Mouse (Mus musculus): ENCODE results near the gene Cmtm2b. TPM values are rescaled to one million over a fixed set of nuclear protein-coding genes. Genes with fewer than 3 reads are reported as not detected.

Cmtm2b gene
- polyA plus RNA-seq (2012; rRNA removed), result not detected in 2 replicates

DNA sequence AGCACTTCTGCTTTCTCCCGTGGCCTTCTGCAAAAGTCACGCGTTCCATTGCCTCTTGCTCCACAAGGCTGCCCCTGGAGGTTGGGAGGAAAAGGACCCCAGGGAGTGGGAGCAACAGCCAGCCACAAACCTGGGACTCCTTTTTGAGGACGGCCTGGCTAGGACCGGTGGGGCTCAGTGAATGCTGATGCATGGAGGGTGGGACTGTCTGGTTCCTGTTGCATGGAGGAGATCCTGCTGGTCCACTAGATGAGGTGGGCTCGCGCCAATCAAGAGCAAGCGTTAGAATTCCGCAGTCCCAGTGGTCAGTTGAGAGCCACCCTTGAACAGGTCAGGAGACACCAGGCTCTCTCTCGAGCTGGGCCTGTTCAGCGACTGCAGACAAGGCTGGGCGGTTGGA is at the start of gene Cmtm2b:
Gene Cmtm2b, plus strand, starts transcription at position 301 of the 400 bp plus-strand sequence.

DNA sequence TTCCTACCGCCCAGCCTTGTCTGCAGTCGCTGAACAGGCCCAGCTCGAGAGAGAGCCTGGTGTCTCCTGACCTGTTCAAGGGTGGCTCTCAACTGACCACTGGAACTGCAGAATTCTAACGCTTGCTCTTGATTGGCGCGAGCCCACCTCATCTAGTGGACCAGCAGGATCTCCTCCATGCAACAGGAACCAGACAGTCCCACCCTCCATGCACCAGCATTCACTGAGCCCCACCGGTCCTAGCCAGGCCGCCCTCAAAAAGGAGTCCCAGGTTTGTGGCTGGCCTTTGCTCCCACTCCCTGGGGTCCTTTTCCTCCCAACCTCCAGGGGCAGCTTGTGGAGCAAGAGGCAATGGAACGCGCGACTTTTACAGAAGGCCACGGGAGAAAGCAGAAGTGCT is 28.9 kb upstream of the Cmtm2b start, which contains the start of gene Cmtm2a:
Gene Cmtm2a, minus strand, starts transcription at position 101 of the 400 bp plus-strand sequence.

DNA sequence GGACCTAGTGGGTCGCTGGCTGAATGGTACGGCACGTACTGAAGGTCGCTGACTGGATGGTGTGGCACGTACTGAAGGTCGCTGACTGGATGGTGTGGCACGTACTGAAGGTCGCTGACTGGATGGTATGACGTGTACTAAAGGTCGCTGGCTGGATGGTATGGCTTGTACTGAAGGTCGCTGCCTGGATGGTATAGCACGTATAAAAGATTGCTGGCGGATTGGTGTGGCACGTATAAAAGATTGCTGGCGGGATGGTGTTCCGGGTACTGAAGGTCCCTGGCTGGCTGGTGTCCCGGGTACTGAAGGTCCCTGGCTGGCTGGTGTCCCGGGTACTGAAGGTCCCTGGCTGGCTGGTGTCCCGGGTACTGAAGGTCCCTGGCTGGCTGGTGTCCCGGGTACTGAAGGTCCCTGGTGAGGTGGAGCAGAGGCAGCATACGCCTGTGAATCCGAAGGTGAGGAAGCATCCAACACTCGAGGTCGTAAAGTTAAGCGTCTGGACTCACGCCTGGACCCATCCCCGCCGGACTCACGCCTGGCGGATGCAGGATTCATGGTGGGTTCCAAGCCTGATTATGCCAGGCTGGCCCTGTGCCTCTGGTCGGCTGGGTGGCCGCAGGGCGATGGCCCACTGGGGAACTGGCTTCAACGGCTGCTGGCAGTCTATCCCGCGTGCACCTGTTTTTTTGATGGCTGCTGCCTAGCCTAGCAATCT is 12.4 kb upstream of the Cmtm2b start, which contains the start of the genes Gm45711 and Cmtm1:
Gene Gm45711, minus strand, starts transcription at position 641 of the 715 bp plus-strand sequence.
Gene Cmtm1, minus strand, starts transcription at position 705 of the 715 bp plus-strand sequence.

DNA sequence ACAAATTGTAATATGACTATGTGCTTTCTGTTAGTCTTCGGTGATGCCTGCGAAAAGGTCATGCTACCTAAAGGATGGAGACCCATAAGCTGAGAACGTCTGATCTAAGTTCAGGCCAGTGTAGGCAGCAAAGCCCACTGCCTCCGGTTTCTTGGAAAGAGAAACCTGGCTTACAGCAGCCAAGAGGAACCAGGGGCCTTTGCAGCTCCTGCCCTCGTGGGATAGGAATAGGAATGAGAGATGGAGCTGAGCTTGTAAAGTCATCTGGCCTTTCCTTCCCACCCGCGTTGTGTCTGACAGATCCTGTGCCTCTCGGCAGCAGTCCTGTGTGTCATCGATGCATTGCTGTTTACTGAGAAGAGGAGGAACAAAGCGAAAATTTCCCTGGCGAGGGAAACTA is 763 bp upstream of the Cmtm2b start, which contains the start of gene Gm11020:
Gene Gm11020, plus strand, starts transcription at position 301 of the 400 bp plus-strand sequence.

DNA sequence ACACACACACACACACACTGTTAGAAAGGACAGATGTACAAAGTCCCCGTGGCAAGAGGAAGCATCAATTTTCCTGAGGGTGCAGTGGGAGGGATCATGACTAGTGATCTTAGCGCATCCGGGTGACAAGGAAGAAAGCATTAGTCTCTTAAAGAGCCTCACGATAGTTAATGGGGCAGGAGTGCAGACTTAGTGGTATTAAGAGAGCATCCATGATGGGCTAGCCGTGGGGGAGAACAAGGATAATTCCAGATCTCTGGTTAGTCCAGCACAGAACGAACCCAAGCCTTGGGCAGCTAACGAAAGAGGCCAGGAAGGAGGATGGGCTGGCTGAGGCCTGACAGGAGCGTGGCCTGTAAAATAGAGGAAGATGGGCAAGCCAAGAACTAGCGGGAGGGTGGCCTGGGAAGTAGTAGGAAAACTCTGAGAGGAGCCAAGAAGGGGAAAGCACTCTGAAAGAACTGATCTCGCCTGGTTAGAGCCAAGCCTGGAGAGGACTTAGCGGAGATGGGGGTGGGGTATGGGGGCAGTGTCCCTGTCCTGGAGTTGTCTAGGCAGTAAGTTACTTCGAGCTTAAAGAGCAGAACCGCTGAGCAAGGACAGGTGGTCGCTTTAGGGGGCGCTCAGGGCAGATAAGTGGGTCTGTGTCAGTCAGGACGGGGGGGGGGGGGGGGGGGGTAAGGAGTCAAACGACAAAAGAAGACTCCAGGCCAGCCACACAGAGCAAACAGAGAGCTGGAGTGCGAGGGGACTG is 17.4 kb downstream of the Cmtm2b start, which contains the start of gene Cmtm3:
Gene Cmtm3, plus strand, starts transcription at position 182 of the 754 bp plus-strand sequence.

Other genes with a start within 250 kb of the Cmtm2b start
- 29.5 and 38.4 TPM in 2 replicates for gene Cdh5, start 220.6 kb upstream of the Cmtm2b start, polyA plus RNA-seq (2012; rRNA removed)
- 10.2 and 12.3 TPM in 2 replicates for gene Bean1, start 151.8 kb upstream of the Cmtm2b start, polyA plus RNA-seq (2012; rRNA removed)
- 35.7 and 37.4 TPM in 2 replicates for gene Tk2, start 73.7 kb upstream of the Cmtm2b start, polyA plus RNA-seq (2012; rRNA removed)
- 47.6 and 48.8 TPM in 2 replicates for gene Cklf, start 71.4 kb upstream of the Cmtm2b start, polyA plus RNA-seq (2012; rRNA removed)
- gene Cmtm2a, start 29.0 kb upstream of the Cmtm2b start, polyA plus RNA-seq (2012; rRNA removed), result not detected in 2 replicates
- not detected in 2 replicates for gene Gm45711, start 12.1 kb upstream of the Cmtm2b start, polyA plus RNA-seq (2012; rRNA removed)
- not detected in 2 replicates for gene Cmtm1, start 12.1 kb upstream of the Cmtm2b start, polyA plus RNA-seq (2012; rRNA removed)
- gene Gm11020, start 663 bp upstream of the Cmtm2b start, polyA plus RNA-seq (2012; rRNA removed), result not detected in 2 replicates
- gene Cmtm3, start 17.2 kb downstream of the Cmtm2b start, polyA plus RNA-seq (2012; rRNA removed), result 49.4 and 80.1 TPM in 2 replicates
- gene Cmtm4, start 73.6 kb downstream of the Cmtm2b start, polyA plus RNA-seq (2012; rRNA removed), result 17.2 and 17.3 TPM in 2 replicates
- 106 and 111 TPM in 2 replicates for gene Dync1li2, start 120.8 kb downstream of the Cmtm2b start, polyA plus RNA-seq (2012; rRNA removed)
- gene Terb1, start 187.7 kb downstream of the Cmtm2b start, polyA plus RNA-seq (2012; rRNA removed), result 0.30 and 0.37 TPM in 2 replicates
- 94.2 and 94.3 TPM in 2 replicates for gene Nae1, start 212.4 kb downstream of the Cmtm2b start, polyA plus RNA-seq (2012; rRNA removed)
- 1.2 and 1.4 TPM in 2 replicates for gene Car7, start 212.5 kb downstream of the Cmtm2b start, polyA plus RNA-seq (2012; rRNA removed)